Mouse (Mus musculus): ENCODE measurements around the gene Stab2. TPM values are rescaled to one million over a fixed set of nuclear protein-coding genes. Genes with fewer than 3 reads are reported as not detected.

The Stab2 gene
- total RNA-seq, 1 experiment, result 0.27 TPM

- Histone ChIP-seq H3K9me3 (ENCODE audit: control insufficient read depth, insufficient read depth, low read depth, low read length) (no peaks in the 10 kb centered on the region), H3K9ac (ENCODE audit: insufficient read depth, low read depth, low read length, poor library complexity, severe bottlenecking) (no peak overlapping the region), H3K27ac (ENCODE audit: insufficient read depth, low read depth, low read length, poor library complexity, severe bottlenecking) (no peak overlapping the region), H3K36me3 (ENCODE audit: control insufficient read depth, insufficient read depth, low read length, poor library complexity, severe bottlenecking) (no peaks in the 10 kb centered on the region), H3K4me3 (ENCODE audit: insufficient read depth in 1 of 2, low read depth in 1 of 2, low read length in 2 of 2, poor library complexity in 1 of 2, severe bottlenecking in 1 of 2) (no peak overlapping the region), H3K4me1 (ENCODE audit: control insufficient read depth in 2 of 2, insufficient read depth in 2 of 2, low read length in 2 of 2, poor library complexity in 1 of 2) (no peaks in the 10 kb centered on the region)
- TF ChIP-seq CHD2 (IDR thresholded peaks at IDR 0.05; ENCODE audit: low read depth, low read length) (no peak), ZC3H11A (IDR thresholded peaks at IDR 0.05; ENCODE audit: borderline replicate concordance, low read depth, low read length) (no peak), ZNF384 (IDR thresholded peaks at IDR 0.05; ENCODE audit: low read depth, low read length) (no peak), MAFK (IDR thresholded peaks at IDR 0.05; ENCODE audit: insufficient read depth, low read depth, low read length) (no peak), HCFC1 (IDR thresholded peaks at IDR 0.05; ENCODE audit: borderline replicate concordance, insufficient read depth, low read length) (no peak)
- in situ Hi-C loops (cut with MboI; ENCODE audit: low sequenced_read_pairs in 2 of 2, unreplicated experiment in 2 of 2), result no loop called here
- no peak for DNase-seq (ENCODE audit: low read depth, low spot score)
These were observed 127.6 kb downstream of the Stab2 start for GRCm38 (mm10) chr10:86880071-86880806.

GRCm38 (mm10) chr10:86878721-86879120 lies 129.1 kb downstream of the Stab2 start:
- no peak for DNase-seq (ENCODE audit: low read depth, low spot score)
- H3K36me3 ChIP-seq (ENCODE audit: control insufficient read depth, insufficient read depth, low read length, poor library complexity, severe bottlenecking), result no peaks in the 10 kb centered on the region
- no peaks in the 10 kb centered on the region for H3K9me3 ChIP-seq (ENCODE audit: control insufficient read depth, insufficient read depth, low read depth, low read length)
- no peak overlapping the region for H3K9ac ChIP-seq (ENCODE audit: insufficient read depth, low read depth, low read length, poor library complexity, severe bottlenecking)
- H3K27ac ChIP-seq (ENCODE audit: insufficient read depth, low read depth, low read length, poor library complexity, severe bottlenecking), result no peak overlapping the region
- TF ChIP-seq HCFC1 (IDR thresholded peaks at IDR 0.05; ENCODE audit: borderline replicate concordance, insufficient read depth, low read length) (no peak), ZC3H11A (IDR thresholded peaks at IDR 0.05; ENCODE audit: borderline replicate concordance, low read depth, low read length) (no peak), MAFK (IDR thresholded peaks at IDR 0.05; ENCODE audit: insufficient read depth, low read depth, low read length) (no peak), ZNF384 (IDR thresholded peaks at IDR 0.05; ENCODE audit: low read depth, low read length) (no peak), CHD2 (IDR thresholded peaks at IDR 0.05; ENCODE audit: low read depth, low read length) (no peak)
- in situ Hi-C loops (cut with MboI; ENCODE audit: low sequenced_read_pairs in 2 of 2, unreplicated experiment in 2 of 2), result no loop called here
- H3K4me3 ChIP-seq (ENCODE audit: insufficient read depth in 1 of 2, low read depth in 1 of 2, low read length in 2 of 2, poor library complexity in 1 of 2, severe bottlenecking in 1 of 2), result no peak overlapping the region
- H3K4me1 ChIP-seq (ENCODE audit: control insufficient read depth in 2 of 2, insufficient read depth in 2 of 2, low read length in 2 of 2, poor library complexity in 1 of 2), result no peaks in the 10 kb centered on the region

DNA sequence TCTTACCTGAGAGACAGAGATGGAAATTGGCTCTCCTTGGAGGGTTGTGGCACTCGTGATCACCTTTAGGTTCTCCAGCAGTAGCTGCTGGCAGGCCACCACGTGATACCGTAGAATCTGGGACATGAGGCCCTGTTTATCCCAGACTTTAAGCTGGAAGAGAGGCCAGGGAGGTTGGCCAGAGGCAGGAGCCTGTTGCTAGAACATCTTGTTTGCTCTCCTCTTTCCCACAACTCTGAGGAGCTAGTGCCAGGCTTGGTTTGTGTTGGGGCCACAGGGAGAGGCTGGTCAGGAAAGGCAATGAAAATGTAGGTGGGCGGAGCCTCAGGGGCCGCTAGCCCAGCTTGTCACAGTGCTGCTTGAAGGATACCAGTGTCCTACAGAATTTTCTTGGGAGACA lies 135.2 kb downstream of the Stab2 start:
- no peaks in the 10 kb centered on the region for H3K36me3 ChIP-seq (ENCODE audit: control insufficient read depth, insufficient read depth, low read length, poor library complexity, severe bottlenecking)

GRCm38 (mm10) chr10:86872121-86872520 lies 135.7 kb downstream of the Stab2 start:
- Histone ChIP-seq H3K4me3 (ENCODE audit: insufficient read depth in 1 of 2, low read depth in 1 of 2, low read length in 2 of 2, poor library complexity in 1 of 2, severe bottlenecking in 1 of 2) (no peak overlapping the region), H3K27ac (ENCODE audit: insufficient read depth, low read depth, low read length, poor library complexity, severe bottlenecking) (no peak overlapping the region), H3K9ac (ENCODE audit: insufficient read depth, low read depth, low read length, poor library complexity, severe bottlenecking) (no peak overlapping the region), H3K36me3 (ENCODE audit: control insufficient read depth, insufficient read depth, low read length, poor library complexity, severe bottlenecking) (no peaks in the 10 kb centered on the region), H3K9me3 (ENCODE audit: control insufficient read depth, insufficient read depth, low read depth, low read length) (no peaks in the 10 kb centered on the region), H3K4me1 (ENCODE audit: control insufficient read depth in 2 of 2, insufficient read depth in 2 of 2, low read length in 2 of 2, poor library complexity in 1 of 2) (no peaks in the 10 kb centered on the region)
- in situ Hi-C loops (cut with MboI; ENCODE audit: low sequenced_read_pairs in 2 of 2, unreplicated experiment in 2 of 2), result no loop called here
- TF ChIP-seq ZC3H11A (IDR thresholded peaks at IDR 0.05; ENCODE audit: borderline replicate concordance, low read depth, low read length) (no peak), CHD2 (IDR thresholded peaks at IDR 0.05; ENCODE audit: low read depth, low read length) (no peak), MAFK (IDR thresholded peaks at IDR 0.05; ENCODE audit: insufficient read depth, low read depth, low read length) (no peak), ZNF384 (IDR thresholded peaks at IDR 0.05; ENCODE audit: low read depth, low read length) (no peak), HCFC1 (IDR thresholded peaks at IDR 0.05; ENCODE audit: borderline replicate concordance, insufficient read depth, low read length) (no peak)
- DNase-seq (ENCODE audit: low read depth, low spot score), result no peak

More for the DNA sequence above, 135.2 kb downstream of the Stab2 start:
- no peaks in the 10 kb centered on the region for H3K4me1 ChIP-seq (ENCODE audit: control insufficient read depth in 2 of 2, insufficient read depth in 2 of 2, low read length in 2 of 2, poor library complexity in 1 of 2)
- no peak overlapping the region for H3K27ac ChIP-seq (ENCODE audit: insufficient read depth, low read depth, low read length, poor library complexity, severe bottlenecking)
- TF ChIP-seq MAFK (IDR thresholded peaks at IDR 0.05; ENCODE audit: insufficient read depth, low read depth, low read length) (no peak), HCFC1 (IDR thresholded peaks at IDR 0.05; ENCODE audit: borderline replicate concordance, insufficient read depth, low read length) (no peak), CHD2 (IDR thresholded peaks at IDR 0.05; ENCODE audit: low read depth, low read length) (no peak), ZC3H11A (IDR thresholded peaks at IDR 0.05; ENCODE audit: borderline replicate concordance, low read depth, low read length) (no peak), ZNF384 (IDR thresholded peaks at IDR 0.05; ENCODE audit: low read depth, low read length) (no peak)
- no peak overlapping the region for H3K4me3 ChIP-seq (ENCODE audit: insufficient read depth in 1 of 2, low read depth in 1 of 2, low read length in 2 of 2, poor library complexity in 1 of 2, severe bottlenecking in 1 of 2)
- H3K9ac ChIP-seq (ENCODE audit: insufficient read depth, low read depth, low read length, poor library complexity, severe bottlenecking), result no peak overlapping the region
- H3K9me3 ChIP-seq (ENCODE audit: control insufficient read depth, insufficient read depth, low read depth, low read length), result no peaks in the 10 kb centered on the region
- DNase-seq (ENCODE audit: low read depth, low spot score), result no peak
- in situ Hi-C loops (cut with MboI; ENCODE audit: low sequenced_read_pairs in 2 of 2, unreplicated experiment in 2 of 2), result no loop called here
